Mouse (Mus musculus) liver, adult 2 months (tissue): ENCODE results near the gene Scaf1. TPM values are rescaled to one million over a fixed set of nuclear protein-coding genes. Genes with fewer than 3 reads are reported as not detected.

Source experiments
- DNase-seq: peaks from one replicate; pipeline ENCODE4 v3.0.0-alpha.2; 2011; ENCODE audit warnings: low read depth, low spot score; ENCODE audit errors: extremely low read depth
- H3K27ac ChIP-seq: fragments of 200-500 bp; replicated peaks from 2 replicates; pipeline ENCODE4 v1.5.1; 2012; ENCODE audit warnings: low read depth, mild to moderate bottlenecking, control low read depth, inconsistent platforms, low read length; ENCODE audit not compliant: insufficient read depth
- H3K27me3 ChIP-seq: fragments of 200-500 bp; 2 replicates; pipeline ENCODE4 v1.6.1; 2012; ENCODE audit warnings: mild to moderate bottlenecking, moderate library complexity, low read length, inconsistent platforms; ENCODE audit not compliant: control insufficient read depth, insufficient read depth
- H3K36me3 ChIP-seq: fragments of 200-500 bp; 2 replicates; pipeline ENCODE4 v1.6.1; 2012; ENCODE audit warnings: low read length, inconsistent platforms; ENCODE audit not compliant: control insufficient read depth, insufficient read depth
- H3K4me1 ChIP-seq: fragments of 200-500 bp; 2 replicates; pipeline ENCODE4 v1.6.1; 2011; ENCODE audit warnings: low read length; ENCODE audit not compliant: control insufficient read depth, insufficient read depth
- H3K4me3 ChIP-seq: fragments of 200-500 bp; 2 replicates; pipeline ENCODE4 v1.5.1; 2011; ENCODE audit warnings: low read depth, mild to moderate bottlenecking, control low read depth, low read length, moderate library complexity; ENCODE audit not compliant: insufficient read depth
- H3K79me2 ChIP-seq: fragments of 200-500 bp; 2 replicates; pipeline ENCODE4 v1.6.1; 2012; ENCODE audit warnings: inconsistent platforms, mild to moderate bottlenecking, low read length, moderate library complexity; ENCODE audit not compliant: control insufficient read depth, insufficient read depth
- H3K9ac ChIP-seq: fragments of 200-500 bp; 2 replicates; pipeline ENCODE4 v1.6.1; 2012; ENCODE audit warnings: low read depth, mild to moderate bottlenecking, control low read depth, inconsistent platforms, low read length
- CTCF ChIP-seq: fragments of 200-500 bp; IDR thresholded peaks from 2 replicates; pipeline ENCODE4 v1.5.1; 2011; ENCODE audit warnings: low read depth, low read length, control low read depth
- POLR2A ChIP-seq: fragments of 200-500 bp; IDR thresholded peaks from 2 replicates; pipeline ENCODE4 v1.6.1; 2011; ENCODE audit warnings: low read length, control low read depth; ENCODE audit not compliant: insufficient read depth; ENCODE audit errors: extremely low read depth
- WGBS: fragments of 180-500 bp; shearing (Covaris S2); methylation state at CpG from one replicate; pipeline ENCODE4 v1.1.7; 2018; 5-methylcytosine and 5-hydroxymethylcytosine counted together
- polyA plus RNA-seq: library from polyadenylated mRNA; depleted of rRNA; stranded (reverse); fragments of >200 nt; gene quantifications from 2 replicates; pipeline ENCODE4 v1.2.3, GENCODE M21; 2012
- total RNA-seq: library from RNA; depleted of rRNA; stranded (reverse); fragments of >200 nt; gene quantifications from 2 replicates; pipeline ENCODE4 v1.2.3, GENCODE M21; 2014

Scaf1 gene
- total and polyA plus RNA-seq, 2 experiments: 4.4 to 31.8 TPM

DNA sequence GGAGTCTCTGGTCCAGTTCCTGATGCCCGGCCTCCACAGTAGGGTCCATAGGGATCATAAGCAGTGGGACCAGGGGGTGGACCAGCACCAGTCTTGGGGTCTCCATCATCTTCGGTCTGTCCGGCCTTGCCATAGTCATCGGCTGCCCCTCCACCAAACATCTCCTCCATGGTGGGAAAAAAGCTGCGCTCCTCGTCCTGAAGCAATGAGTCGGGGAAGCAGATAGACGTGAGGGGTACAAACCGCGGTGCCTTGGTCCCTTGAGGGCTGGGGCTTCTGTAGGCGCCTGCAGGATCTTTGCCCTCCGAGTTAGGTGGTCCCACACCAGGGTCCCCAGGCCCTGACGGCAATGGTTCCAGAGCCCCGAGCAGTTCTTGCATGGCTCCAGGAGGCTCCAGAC, 31.3 kb upstream of the Scaf1 start:
- H3K27me3 ChIP-seq: no peaks in the 10 kb centered on the region
- no peak for DNase-seq
- H3K9ac ChIP-seq: no peak overlapping the region
- peaks cover 7% of the 10 kb centered on the region for H3K4me1 ChIP-seq
- no peak overlapping the region for H3K4me3 ChIP-seq
- H3K27ac ChIP-seq: no peak overlapping the region
- peaks cover 5% of the 10 kb centered on the region; the same call in 1 of the 2 replicates for H3K36me3 ChIP-seq
- 99% methylated on average over 14 of the region's 14 CpGs for WGBS
- TF ChIP-seq CTCF: no peak
- no peak for TF ChIP-seq POLR2A
- H3K79me2 ChIP-seq: peaks cover 11% of the 10 kb centered on the region

DNA sequence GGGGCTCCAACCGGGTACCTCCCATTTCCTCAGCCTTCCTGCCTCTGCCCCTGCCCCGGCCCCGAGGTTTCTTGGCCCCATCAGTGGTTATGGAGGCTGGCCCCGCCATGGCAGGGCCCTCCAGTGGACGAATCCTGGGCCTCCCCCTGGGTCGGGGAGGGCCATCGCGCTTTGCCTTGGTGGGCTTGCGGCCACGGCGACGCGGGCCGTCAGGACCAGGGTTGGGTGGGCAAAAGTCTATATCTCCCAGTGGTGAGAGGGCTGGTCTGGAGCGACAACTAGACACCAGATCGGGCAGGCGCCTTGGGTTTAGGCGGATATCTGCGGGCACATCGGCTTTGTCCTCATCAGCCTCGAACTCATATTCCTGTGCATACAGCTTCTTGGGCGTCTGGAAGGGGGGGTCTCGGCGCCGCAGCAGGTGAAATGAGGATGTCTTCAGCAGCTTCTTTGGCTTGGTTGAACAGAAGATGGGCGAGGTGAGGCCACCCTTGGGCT, 30.7 kb upstream of the Scaf1 start:
- TF ChIP-seq POLR2A (no peak), CTCF (no peak)
- Histone ChIP-seq H3K9ac (no peak overlapping the region), H3K27me3 (no peaks in the 10 kb centered on the region), H3K4me3 (no peak overlapping the region), H3K4me1 (peaks cover 6% of the 10 kb centered on the region), H3K79me2 (peaks cover 8% of the 10 kb centered on the region), H3K27ac (no peak overlapping the region), H3K36me3 (peaks cover 10% of the 10 kb centered on the region; the same call in 1 of the 2 replicates)
- WGBS: 95% methylated on average over 26 of the region's 26 CpGs
- no peak for DNase-seq

DNA sequence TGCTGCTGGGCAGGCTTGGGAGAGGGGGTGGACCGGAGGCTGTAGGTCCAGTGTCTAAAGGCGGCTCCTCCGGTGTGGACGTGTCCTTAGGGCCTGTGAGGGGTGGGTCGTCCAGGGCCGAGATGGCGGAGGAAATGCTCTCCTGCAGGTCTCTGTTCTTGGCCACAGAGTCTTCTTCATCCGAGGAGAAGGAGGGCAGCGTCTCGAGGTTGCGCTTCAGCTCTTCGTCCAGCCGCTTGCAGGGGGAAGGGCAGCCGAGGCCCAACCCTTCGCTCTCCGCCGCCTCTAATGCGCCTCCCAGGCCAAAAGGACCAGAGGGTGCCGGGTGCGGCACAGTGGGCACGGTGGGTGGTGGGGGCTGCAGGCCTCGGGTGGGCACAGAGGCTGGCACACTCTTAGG, 29.6 kb upstream of the Scaf1 start:
- no peak for DNase-seq
- H3K4me1 ChIP-seq: no peaks in the 10 kb centered on the region
- H3K4me3 ChIP-seq: no peak overlapping the region
- no peak overlapping the region for H3K27ac ChIP-seq
- 95% methylated on average over 22 of the region's 22 CpGs for WGBS
- TF ChIP-seq POLR2A (no peak), CTCF (no peak)
- H3K36me3 ChIP-seq: peaks cover 10% of the 10 kb centered on the region; the same call in 1 of the 2 replicates
- no peaks in the 10 kb centered on the region for H3K27me3 ChIP-seq
- no peak overlapping the region for H3K9ac ChIP-seq
- H3K79me2 ChIP-seq: peaks cover 5% of the 10 kb centered on the region

DNA sequence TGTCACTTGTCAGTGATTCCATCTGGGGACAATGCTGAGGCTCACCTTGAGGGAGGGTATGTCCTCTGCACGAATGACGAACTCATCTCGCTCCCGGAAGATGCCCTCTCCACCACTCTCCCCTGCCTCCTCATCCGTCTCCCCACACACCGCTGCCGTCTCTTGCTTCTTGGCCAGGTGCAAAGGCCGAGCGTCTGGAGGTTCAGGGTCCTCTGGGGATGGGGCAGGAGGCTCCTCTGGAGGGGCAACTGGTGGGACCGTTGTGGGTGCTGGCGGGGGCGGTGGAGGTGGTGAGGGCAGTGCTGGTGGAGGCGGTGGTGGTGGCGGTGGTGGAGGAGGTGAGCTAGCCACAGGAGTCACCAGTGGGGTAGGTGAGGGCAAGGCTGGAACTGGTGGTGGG, 27.1 kb upstream of the Scaf1 start:
- peaks cover 1% of the 10 kb centered on the region for H3K79me2 ChIP-seq
- DNase-seq: no peak
- TF ChIP-seq POLR2A (no peak), CTCF (no peak)
- no peak overlapping the region for H3K27ac ChIP-seq
- H3K27me3 ChIP-seq: no peaks in the 10 kb centered on the region
- H3K36me3 ChIP-seq: peaks cover 11% of the 10 kb centered on the region; the same call in 1 of the 2 replicates
- H3K9ac ChIP-seq: no peak overlapping the region
- H3K4me3 ChIP-seq: no peak overlapping the region
- H3K4me1 ChIP-seq: no peaks in the 10 kb centered on the region
- WGBS: 94% methylated on average over 14 of the region's 14 CpGs

DNA sequence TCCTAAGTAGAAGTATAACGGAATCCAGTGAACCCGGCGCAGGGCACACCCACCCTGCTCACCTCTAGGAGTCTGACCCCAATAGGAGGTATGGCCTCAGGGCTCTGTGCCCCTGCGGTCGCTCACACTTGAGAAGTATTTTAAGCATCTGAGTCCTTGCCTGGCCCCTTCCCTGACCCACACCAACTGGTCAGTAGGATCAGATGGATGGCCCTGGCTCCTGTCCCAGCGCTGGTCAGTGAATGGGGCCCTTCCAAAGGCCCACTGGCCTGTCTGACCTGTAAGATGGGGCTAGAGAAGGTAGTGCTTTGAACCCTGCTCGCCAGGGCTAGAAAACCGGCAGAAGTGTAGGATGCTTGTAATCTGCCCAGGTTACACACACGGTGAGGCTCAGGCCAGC, 24.7 kb upstream of the Scaf1 start:
- H3K27ac ChIP-seq: no peak overlapping the region
- H3K36me3 ChIP-seq: peaks cover 11% of the 10 kb centered on the region
- no peak overlapping the region for H3K9ac ChIP-seq
- no peaks in the 10 kb centered on the region for H3K4me1 ChIP-seq
- TF ChIP-seq CTCF: no peak
- WGBS: 94% methylated on average over 9 of the region's 9 CpGs
- DNase-seq: no peak
- H3K27me3 ChIP-seq: no peaks in the 10 kb centered on the region
- H3K4me3 ChIP-seq: no peak overlapping the region
- no peaks in the 10 kb centered on the region; the same call in none of the 2 replicates for H3K79me2 ChIP-seq

DNA sequence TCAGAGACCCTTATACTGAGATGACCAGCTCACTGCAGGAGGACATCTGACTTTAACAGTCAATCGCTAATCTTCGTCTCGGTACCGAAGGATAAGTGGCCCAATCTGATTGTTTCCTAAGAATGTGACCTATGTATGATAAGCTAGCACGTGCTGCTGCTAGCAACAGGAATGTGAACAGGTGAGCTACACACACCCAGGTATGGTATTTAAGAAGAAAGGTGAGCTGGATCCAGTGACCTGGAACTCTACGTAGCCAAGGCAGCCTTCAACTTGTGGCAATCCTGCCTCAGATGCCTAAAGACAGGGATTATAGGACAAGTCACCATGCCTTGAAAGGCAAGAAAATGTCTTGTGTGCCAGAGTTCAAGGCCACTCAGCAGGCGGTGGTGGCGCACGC, 22.2 kb upstream of the Scaf1 start:
- WGBS: 96% methylated on average over 9 of the region's 9 CpGs
- peaks cover 21% of the 10 kb centered on the region for H3K36me3 ChIP-seq
- no peak overlapping the region for H3K9ac ChIP-seq

More for the DNA sequence above, 22.2 kb upstream of the Scaf1 start:
- no peaks in the 10 kb centered on the region for H3K4me1 ChIP-seq
- H3K27ac ChIP-seq: no peak overlapping the region
- H3K4me3 ChIP-seq: no peak overlapping the region
- no peaks in the 10 kb centered on the region; the same call in 1 of the 2 replicates for H3K79me2 ChIP-seq
- no peaks in the 10 kb centered on the region for H3K27me3 ChIP-seq
- no peak for DNase-seq
- TF ChIP-seq CTCF (no peak), POLR2A (no peak)
